Mouse (Mus musculus): ENCODE measurements around the gene Bptf. TPM values are rescaled to one million over a fixed set of nuclear protein-coding genes. Genes with fewer than 3 reads are reported as not detected.
"Not testable (repeated sequence)": the region's sequence is repeated elsewhere in the genome, so short reads cannot be mapped to it uniquely, and the experiment has no call there.

Bptf gene
- polyA plus RNA-seq, 1 experiment from 2014 or later: 39.3 TPM

DNA sequence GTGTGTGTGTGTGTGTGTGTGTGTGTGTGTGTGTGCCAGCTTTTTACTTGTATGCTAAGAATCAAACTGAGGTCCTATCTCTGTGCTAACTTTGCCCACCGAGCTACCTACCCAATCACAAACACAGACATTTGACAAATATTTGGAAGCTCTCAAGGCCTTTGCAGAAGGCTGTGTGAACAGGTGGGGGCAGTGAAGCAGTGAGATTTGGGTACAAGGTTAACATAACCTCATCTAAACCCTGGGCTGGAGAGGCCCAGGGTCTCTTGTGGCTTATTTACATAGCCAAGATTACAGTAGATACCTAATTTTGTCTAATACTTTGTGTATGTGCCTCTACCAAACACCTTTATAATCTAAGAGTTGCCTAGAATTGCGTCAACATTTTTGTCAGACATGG, 10.5 kb upstream of the Bptf start:
- no peak for DNase-seq (ENCODE audit: low spot score)
- Histone ChIP-seq H3K4me2 (ENCODE audit: low read depth) (no peak overlapping the region), H3K4me1 (ENCODE audit: control insufficient read depth, insufficient read depth, low read length) (no peaks in the 10 kb centered on the region), H3K27me3 (ENCODE audit: control insufficient read depth, insufficient read depth, low read length) (no peaks in the 10 kb centered on the region), H3K36me3 (ENCODE audit: control insufficient read depth, insufficient read depth, low read length) (no peaks in the 10 kb centered on the region), H3K27ac (ENCODE audit: low read depth, low read length) (no peak overlapping the region), H3K9me3 (ENCODE audit: control insufficient read depth, low read length) (no peaks in the 10 kb centered on the region), H3K9ac (ENCODE audit: low read length) (no peak overlapping the region), H3K4me3 (ENCODE audit: low read depth, low read length) (no peak overlapping the region)
- ATAC-seq (ENCODE audit: insufficient read depth, low FRiP score, low TSS enrichment): no peak
- whole genome bisulfite sequencing: 96% methylated on average over 2 of the region's 2 CpGs

DNA sequence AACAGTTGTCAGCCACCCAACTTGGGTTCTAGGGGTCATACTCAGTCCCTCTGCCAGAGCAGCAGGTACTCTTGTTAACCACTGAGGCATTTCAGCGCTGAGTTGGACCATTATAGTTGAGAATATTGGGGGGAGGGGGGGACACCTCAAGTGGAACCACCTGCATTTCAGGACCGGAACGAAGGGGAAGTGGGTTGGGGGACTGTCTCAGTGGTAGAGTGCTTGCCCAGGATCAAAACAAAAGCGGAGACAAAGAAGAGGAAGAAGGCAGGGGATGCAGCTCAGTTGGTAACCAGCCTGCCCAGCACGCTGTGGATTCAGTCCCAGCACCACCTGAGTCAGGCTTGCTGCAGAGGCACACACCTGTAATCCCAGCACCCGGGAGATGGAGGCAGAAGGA, 8.8 kb upstream of the Bptf start:
- Histone ChIP-seq H3K9me3 (ENCODE audit: control insufficient read depth, low read length) (no peaks in the 10 kb centered on the region), H3K36me3 (ENCODE audit: control insufficient read depth, insufficient read depth, low read length) (no peaks in the 10 kb centered on the region), H3K9ac (ENCODE audit: low read length) (no peak overlapping the region), H3K4me1 (ENCODE audit: control insufficient read depth, insufficient read depth, low read length) (no peaks in the 10 kb centered on the region), H3K4me3 (ENCODE audit: low read depth, low read length) (no peak overlapping the region), H3K27ac (ENCODE audit: low read depth, low read length) (no peak overlapping the region), H3K4me2 (ENCODE audit: low read depth) (no peak overlapping the region), H3K27me3 (ENCODE audit: control insufficient read depth, insufficient read depth, low read length) (no peaks in the 10 kb centered on the region)
- 34% methylated on average over 6 of the region's 6 CpGs for WGBS
- no peak for DNase-seq (ENCODE audit: low spot score)
- ATAC-seq (ENCODE audit: insufficient read depth, low FRiP score, low TSS enrichment): no peak

DNA sequence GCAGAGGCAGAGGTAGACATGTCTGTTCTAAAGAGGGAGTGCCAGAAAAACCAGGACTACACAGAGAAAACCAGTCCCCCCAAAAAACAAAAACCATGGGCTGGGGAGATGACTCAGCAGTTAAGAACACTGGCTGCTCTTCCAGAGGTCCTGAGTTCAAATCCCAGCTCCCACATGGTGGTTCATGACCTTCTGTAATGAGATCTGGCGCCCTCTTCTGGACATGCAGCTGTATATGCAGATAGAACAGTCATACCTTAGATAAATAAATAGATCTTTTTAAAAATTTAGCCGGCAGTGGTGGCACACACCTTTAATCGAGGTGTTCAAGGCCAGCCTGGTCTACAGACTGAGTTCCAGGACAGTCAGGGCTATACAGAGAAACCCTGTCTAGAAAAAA, 6.7 kb upstream of the Bptf start:
- no peak overlapping the region for H3K4me3 ChIP-seq (ENCODE audit: low read depth, low read length)
- H3K4me1 ChIP-seq (ENCODE audit: control insufficient read depth, insufficient read depth, low read length): no peaks in the 10 kb centered on the region
- WGBS: 88% methylated on average over 3 of the region's 3 CpGs
- H3K4me2 ChIP-seq (ENCODE audit: low read depth): no peak overlapping the region
- no peak overlapping the region for H3K9ac ChIP-seq (ENCODE audit: low read length)
- no peaks in the 10 kb centered on the region for H3K36me3 ChIP-seq (ENCODE audit: control insufficient read depth, insufficient read depth, low read length)
- no peak for ATAC-seq (ENCODE audit: insufficient read depth, low FRiP score, low TSS enrichment)
- H3K27me3 ChIP-seq (ENCODE audit: control insufficient read depth, insufficient read depth, low read length): no peaks in the 10 kb centered on the region
- no peak for DNase-seq (ENCODE audit: low spot score)
- no peaks in the 10 kb centered on the region for H3K9me3 ChIP-seq (ENCODE audit: control insufficient read depth, low read length)
- H3K27ac ChIP-seq (ENCODE audit: low read depth, low read length): no peak overlapping the region

DNA sequence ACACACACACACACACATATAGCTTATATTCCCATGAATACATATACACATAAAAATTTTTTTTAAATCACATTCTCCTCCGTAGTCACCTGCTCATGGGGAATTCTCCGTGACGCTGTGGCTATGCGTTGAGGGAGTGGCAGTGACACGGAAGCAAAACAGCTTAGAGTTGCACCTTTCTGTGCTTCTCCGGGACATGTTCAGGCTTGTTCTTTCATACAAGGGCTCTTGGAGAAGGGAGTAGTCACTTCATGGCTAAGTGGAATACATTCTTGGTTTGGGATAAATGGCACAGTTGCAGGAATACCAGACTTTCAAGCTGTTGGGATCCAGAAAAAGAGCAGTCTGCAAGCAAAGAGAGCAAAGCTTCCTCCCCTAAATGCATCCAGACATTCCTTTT, 5.7 kb upstream of the Bptf start:
- Histone ChIP-seq H3K4me1 (ENCODE audit: control insufficient read depth, insufficient read depth, low read length) (no peaks in the 10 kb centered on the region), H3K27ac (ENCODE audit: low read depth, low read length) (no peak overlapping the region), H3K4me2 (ENCODE audit: low read depth) (no peak overlapping the region), H3K9me3 (ENCODE audit: control insufficient read depth, low read length) (no peaks in the 10 kb centered on the region), H3K4me3 (ENCODE audit: low read depth, low read length) (no peak overlapping the region), H3K9ac (ENCODE audit: low read length) (no peak overlapping the region), H3K27me3 (ENCODE audit: control insufficient read depth, insufficient read depth, low read length) (no peaks in the 10 kb centered on the region), H3K36me3 (ENCODE audit: control insufficient read depth, insufficient read depth, low read length) (no peaks in the 10 kb centered on the region)
- WGBS: 92% methylated on average over 6 of the region's 6 CpGs
- ATAC-seq (ENCODE audit: insufficient read depth, low FRiP score, low TSS enrichment) (no peak), DNase-seq (ENCODE audit: low spot score) (no peak)

DNA sequence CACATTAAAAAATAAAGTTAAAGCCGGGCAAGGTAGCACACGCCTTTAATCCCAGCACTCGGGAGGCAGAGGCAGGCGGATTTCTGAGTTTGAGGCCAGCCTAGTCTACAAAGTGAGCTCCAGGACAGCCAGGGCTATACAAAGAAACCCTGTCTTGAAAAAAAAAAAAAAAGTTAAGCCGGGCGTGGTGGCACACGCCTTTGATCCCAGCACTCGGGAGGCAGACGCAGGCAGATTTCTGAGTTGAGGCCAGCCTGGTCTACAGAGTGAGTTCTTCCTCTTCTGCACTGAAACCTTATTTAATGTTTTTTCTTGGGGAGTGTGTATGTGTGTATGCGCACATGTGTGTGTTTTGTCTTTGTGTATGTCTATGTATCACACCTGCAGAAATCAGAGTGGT, 4.5 kb upstream of the Bptf start:
- H3K4me3 ChIP-seq (ENCODE audit: low read depth, low read length); ATAC-seq (ENCODE audit: insufficient read depth, low FRiP score, low TSS enrichment); H3K36me3 ChIP-seq (ENCODE audit: control insufficient read depth, insufficient read depth, low read length); H3K27ac ChIP-seq (ENCODE audit: low read depth, low read length); H3K4me2 ChIP-seq (ENCODE audit: low read depth); H3K27me3 ChIP-seq (ENCODE audit: control insufficient read depth, insufficient read depth, low read length); H3K9me3 ChIP-seq (ENCODE audit: control insufficient read depth, low read length); H3K9ac ChIP-seq (ENCODE audit: low read length); DNase-seq (ENCODE audit: low spot score); H3K4me1 ChIP-seq (ENCODE audit: control insufficient read depth, insufficient read depth, low read length): not testable (repeated sequence)
- WGBS: 92% methylated on average over 10 of the region's 10 CpGs

DNA sequence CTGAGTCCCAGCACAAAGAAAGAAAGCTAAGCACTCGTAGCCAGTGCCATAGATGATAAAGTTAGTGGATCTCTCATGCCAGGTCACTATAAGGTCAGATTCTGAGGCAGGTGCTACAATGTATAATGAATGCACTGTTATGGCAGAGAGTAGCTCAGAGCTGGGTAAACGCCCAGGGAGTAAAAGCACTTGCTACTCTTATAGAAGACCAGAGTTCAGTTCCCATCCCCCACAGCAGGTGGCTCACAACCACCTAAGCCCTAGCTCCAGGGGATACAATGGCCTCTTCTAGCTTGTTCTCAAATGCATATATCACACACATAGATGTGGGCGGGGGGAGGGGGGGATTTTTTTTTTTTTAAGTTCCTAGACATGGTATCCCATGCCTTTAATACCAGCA, 3.8 kb upstream of the Bptf start:
- no peak overlapping the region for H3K27ac ChIP-seq (ENCODE audit: low read depth, low read length)
- no peak for ATAC-seq (ENCODE audit: insufficient read depth, low FRiP score, low TSS enrichment)
- H3K4me1 ChIP-seq (ENCODE audit: control insufficient read depth, insufficient read depth, low read length): no peaks in the 10 kb centered on the region
- no peaks in the 10 kb centered on the region for H3K9me3 ChIP-seq (ENCODE audit: control insufficient read depth, low read length)
- no peak overlapping the region for H3K9ac ChIP-seq (ENCODE audit: low read length)
- 50% methylated on average over 3 of the region's 3 CpGs for WGBS
- no peaks in the 10 kb centered on the region for H3K36me3 ChIP-seq (ENCODE audit: control insufficient read depth, insufficient read depth, low read length)
- H3K4me2 ChIP-seq (ENCODE audit: low read depth): no peak overlapping the region
- DNase-seq (ENCODE audit: low spot score): no peak
- H3K4me3 ChIP-seq (ENCODE audit: low read depth, low read length): no peak overlapping the region
- no peaks in the 10 kb centered on the region for H3K27me3 ChIP-seq (ENCODE audit: control insufficient read depth, insufficient read depth, low read length)

DNA sequence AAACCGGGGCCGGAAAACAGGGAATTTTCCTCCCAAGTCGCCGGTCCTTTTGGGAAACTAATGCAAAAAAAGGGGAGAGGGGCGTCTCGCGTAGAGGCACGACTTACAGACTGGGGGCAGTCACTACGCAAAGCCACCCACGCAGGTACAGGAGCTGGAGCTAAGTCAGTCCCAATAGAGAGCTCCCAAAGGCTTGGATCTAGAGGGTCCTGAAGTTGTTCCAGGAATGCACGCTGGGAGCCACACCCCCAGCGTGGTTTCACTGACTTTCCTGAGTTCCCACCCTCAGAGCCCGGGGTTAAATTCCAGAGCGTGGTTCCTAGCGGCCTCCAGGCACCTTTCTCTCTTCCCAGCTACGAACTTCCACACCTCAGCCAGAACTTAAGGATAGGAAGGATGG, 499 bp upstream of the Bptf start:
- Histone ChIP-seq H3K4me2 (ENCODE audit: low read depth) (peak overlapping the region; percentile 65), H3K9me3 (ENCODE audit: control insufficient read depth, low read length) (no peaks in the 10 kb centered on the region), H3K9ac (ENCODE audit: low read length) (peak overlapping the region; percentile 99), H3K4me3 (ENCODE audit: low read depth, low read length) (peak overlapping the region; percentile 96), H3K27ac (ENCODE audit: low read depth, low read length) (no peak overlapping the region), H3K36me3 (ENCODE audit: control insufficient read depth, insufficient read depth, low read length) (no peaks in the 10 kb centered on the region), H3K27me3 (ENCODE audit: control insufficient read depth, insufficient read depth, low read length) (no peaks in the 10 kb centered on the region), H3K4me1 (ENCODE audit: control insufficient read depth, insufficient read depth, low read length) (peaks cover 9% of the 10 kb centered on the region)
- ATAC-seq (ENCODE audit: insufficient read depth, low FRiP score, low TSS enrichment): peak; percentile 51; the same call in 1 of the 2 replicates
- WGBS: under 1% methylated on average over 16 of the region's 16 CpGs
- DNase-seq (ENCODE audit: low spot score): no peak

DNA sequence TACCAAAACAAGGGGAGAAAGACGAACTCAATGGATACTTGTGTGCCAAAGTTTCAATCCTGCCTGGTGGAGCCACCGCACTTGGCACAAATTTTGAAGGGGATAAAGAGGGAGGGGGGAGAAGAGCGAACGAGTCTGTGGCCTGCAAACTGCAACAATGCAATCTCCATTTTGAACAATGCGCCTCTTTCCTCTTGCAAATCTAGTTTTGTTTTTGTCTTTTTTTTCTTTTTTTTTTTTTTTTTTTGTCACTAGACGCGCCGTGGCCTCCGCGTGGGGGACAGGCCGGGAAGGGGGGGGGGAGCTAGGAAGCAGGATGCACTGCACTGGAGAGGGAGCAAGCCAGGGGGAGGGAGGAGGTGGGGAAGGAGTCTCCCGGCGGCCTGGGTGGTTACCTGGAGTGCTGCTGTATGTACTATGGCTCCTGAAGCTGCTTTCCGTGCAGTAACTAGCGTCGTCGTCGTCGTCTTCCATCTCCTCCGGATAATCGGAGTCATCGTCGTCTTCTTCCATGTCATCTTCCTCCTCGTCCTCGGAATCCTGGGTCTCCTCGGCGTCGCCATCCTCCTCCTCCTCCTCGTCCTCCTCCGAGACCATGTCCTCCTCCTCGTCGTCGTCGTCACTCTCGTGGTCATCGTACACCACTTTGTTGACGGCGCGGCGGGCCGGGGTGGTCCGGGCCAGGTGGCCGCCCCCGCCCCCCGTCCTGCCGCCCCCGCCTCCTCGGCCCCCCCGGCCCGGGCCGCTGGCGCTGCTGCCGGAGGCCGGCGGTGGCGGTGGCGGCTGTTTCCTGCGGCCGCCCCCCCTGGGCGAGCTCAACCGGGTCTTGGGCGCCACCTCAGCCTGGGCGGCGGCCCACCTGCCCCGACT, 813 bp downstream of the Bptf start:
- H3K9ac ChIP-seq (ENCODE audit: low read length): peak overlapping the region; percentile 99
- ATAC-seq (ENCODE audit: insufficient read depth, low FRiP score, low TSS enrichment): peak; percentile 67
- H3K4me2 ChIP-seq (ENCODE audit: low read depth): peak overlapping the region; percentile 71
- WGBS: under 1% methylated on average over 55 of the region's 65 CpGs
- H3K4me1 ChIP-seq (ENCODE audit: control insufficient read depth, insufficient read depth, low read length): peaks cover 9% of the 10 kb centered on the region
- peak overlapping the region; percentile 96 for H3K4me3 ChIP-seq (ENCODE audit: low read depth, low read length)
- peak overlapping the region; percentile 98 for H3K27ac ChIP-seq (ENCODE audit: low read depth, low read length)
- H3K36me3 ChIP-seq (ENCODE audit: control insufficient read depth, insufficient read depth, low read length): no peaks in the 10 kb centered on the region
- DNase-seq (ENCODE audit: low spot score): peak; percentile 71
- H3K9me3 ChIP-seq (ENCODE audit: control insufficient read depth, low read length): no peaks in the 10 kb centered on the region
- H3K27me3 ChIP-seq (ENCODE audit: control insufficient read depth, insufficient read depth, low read length): no peaks in the 10 kb centered on the region

DNA sequence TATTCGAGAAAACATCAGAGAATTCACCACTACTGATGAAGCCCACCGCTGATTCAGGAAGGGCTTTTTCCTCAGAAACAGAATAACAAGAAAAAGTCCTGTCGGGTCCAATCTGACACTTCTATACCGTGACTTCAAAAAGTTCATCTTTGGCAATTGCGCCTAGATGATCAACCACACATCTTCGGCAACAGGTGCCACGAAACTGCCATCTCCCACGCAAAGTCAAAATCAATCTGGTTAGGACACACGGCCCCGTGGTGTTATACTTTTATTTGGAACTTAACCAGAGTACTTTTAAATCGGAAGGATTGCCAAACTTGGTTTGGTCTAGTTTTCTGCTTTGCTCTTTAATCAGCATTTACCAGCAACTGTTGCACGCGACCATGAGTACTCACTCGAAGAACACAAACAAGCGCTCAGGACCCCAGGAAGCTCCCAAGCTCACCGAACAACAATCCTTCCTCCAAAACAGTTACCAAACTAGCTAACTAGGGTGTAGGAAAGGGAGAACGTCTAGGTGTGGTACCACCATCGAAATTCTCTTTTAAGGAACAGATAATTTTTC, 1.6 kb downstream of the Bptf start:
- Histone ChIP-seq H3K9ac (ENCODE audit: low read length) (peak overlapping the region; percentile 99), H3K4me3 (ENCODE audit: low read depth, low read length) (peak overlapping the region; percentile 96), H3K4me1 (ENCODE audit: control insufficient read depth, insufficient read depth, low read length) (peaks cover 9% of the 10 kb centered on the region), H3K27ac (ENCODE audit: low read depth, low read length) (no peak overlapping the region), H3K27me3 (ENCODE audit: control insufficient read depth, insufficient read depth, low read length) (no peaks in the 10 kb centered on the region), H3K36me3 (ENCODE audit: control insufficient read depth, insufficient read depth, low read length) (no peaks in the 10 kb centered on the region), H3K9me3 (ENCODE audit: control insufficient read depth, low read length) (no peaks in the 10 kb centered on the region), H3K4me2 (ENCODE audit: low read depth) (peak overlapping the region; percentile 71)
- ATAC-seq (ENCODE audit: insufficient read depth, low FRiP score, low TSS enrichment): no peak
- DNase-seq (ENCODE audit: low spot score): no peak
- 2% methylated on average over 18 of the region's 18 CpGs for WGBS

All from neural tube, embryonic 11.5 days (tissue).